Mouse (Mus musculus): ENCODE measurements around the gene 4430402I18Rik.
A peak's percentile ranks its signal among the peaks of the same experiment; 100 is the strongest.

Gene 4430402I18Rik

DNA sequence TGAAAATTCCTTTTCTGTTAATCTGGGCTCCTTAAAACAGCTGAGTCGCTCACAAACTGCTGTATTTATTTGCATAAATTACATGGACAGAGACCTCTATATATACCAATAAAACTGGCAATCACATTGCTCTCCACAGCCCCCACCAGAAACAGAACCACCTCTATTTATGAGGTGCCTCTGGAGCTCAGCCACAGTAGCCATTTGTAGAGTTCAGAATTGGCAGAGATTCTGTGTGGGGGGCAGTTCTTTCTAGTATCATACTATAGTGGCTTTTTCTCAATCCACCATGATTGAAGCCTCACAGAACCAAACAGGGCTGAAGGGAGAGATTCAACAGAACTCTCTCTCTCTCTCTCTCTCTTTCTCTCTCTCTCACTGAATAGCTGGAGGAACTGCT lies 71.0 kb downstream of the 4430402I18Rik start:
- no peak for DNase-seq

DNA sequence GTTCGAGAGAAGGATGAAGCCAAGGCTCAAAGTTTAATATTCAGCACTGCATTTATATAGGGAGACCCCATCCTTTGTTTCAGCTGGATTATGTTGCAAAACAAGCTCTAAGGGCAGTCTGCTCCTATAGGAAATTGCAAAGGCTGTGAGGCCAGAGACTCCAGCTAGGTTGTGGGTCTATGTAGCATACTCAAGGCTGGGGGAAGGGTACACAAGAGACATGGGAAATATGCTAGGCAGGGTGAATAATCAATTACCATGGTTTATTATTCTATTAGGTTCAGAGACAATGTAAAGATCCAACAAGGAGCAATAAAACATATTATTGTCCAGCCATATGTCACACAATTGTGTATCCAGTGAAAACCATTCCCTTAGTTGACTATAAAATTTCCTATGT lies 75.7 kb downstream of the 4430402I18Rik start:
- no peak for DNase-seq

DNA sequence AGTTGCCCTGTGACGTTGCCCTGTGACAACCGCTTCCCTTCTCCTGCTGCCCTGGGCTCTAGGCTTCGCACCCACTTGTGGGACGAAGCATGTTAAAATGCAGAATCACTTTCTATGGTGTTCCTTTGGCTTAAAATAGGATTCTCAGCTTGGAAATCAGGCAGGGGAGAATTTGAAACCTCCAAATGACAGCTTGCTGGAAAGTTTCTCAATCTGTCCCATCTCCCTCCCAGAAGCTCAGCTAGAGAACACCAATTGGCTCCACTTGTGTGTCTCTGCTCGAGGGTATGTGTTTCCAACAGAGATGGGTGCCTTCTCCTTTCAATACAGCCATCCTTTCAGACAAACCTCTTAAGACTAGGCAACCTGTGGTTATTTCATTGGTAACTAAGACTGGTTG lies 76.4 kb downstream of the 4430402I18Rik start:
- no peak for DNase-seq

DNA sequence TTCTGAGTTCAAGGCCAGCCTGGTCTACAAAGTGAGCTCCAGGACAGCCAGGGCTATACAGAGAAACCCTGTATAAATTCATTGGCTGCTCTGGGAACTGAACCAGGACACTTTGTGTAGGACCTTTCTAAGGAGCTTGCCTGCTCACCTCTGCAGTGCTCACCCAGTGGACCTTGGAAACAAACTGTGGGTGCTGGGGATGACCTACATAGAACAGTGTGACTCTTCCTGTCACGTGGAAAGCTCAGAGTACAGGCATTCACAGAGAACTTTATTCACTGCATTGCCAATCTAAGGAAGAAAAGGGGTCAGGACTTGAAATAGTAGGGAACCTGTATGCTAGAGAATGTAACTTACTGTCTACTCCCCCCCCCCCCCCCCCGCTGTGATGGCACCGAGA lies 78.3 kb downstream of the 4430402I18Rik start:
- DNase-seq: no peak

DNA sequence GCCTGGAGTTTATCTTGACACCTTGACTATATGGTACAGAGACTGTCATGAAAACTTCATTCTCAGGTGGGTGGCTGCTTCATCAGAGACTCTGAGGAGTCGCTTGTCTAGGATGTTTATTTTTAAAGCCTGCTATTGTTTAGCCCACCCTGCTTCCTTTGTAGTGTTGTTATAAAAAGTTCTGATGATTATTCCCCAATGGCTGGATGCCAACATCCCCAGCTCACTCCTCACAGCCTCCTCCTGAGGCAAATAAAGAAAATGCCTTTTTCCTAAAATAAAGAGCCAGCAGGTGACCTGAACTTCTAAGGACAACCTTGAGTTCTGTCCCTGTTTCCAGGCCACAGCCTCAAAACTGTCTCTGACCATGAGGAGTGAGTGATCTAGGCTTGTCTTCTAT lies 79.1 kb downstream of the 4430402I18Rik start:
- DNase-seq: no peak

DNA sequence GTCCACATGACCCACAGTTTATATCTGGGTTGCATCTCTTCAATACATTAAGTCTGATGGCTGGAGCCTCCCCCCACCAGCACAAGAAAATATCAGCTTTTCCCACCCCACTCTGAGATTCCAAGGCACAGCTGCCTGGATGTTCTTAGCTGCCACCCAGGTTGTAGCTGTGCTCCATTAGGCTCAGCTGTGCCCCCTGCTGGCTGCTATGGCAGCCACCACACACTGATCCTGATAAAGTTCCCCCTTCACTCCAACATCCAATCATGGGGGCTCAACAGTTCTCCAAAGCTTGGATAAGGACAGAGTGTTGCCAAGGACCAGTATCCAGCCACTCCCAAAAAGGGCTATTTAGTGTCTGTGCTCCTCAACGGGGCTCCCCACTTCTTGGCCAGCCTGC lies 84.5 kb downstream of the 4430402I18Rik start:
- peak; percentile 22 for DNase-seq

DNA sequence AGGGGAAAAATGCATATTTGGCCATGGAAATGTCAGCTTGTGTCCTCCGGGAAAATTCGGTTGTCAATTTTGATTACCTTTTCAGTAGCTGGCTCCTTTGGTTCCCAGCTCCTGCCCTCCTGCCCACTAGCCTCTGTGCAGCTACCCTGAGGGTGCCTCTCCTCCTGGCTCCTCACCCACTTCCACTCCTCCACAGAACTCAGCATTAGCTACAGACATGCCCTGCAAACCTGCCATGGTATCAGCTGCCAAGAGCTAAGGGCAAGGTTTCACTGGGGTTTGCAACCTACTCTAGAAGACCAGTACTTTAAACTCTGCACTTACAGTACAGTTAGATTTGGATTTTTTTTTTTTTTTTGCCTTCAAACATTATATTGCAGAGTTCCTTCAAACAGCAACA lies 88.1 kb downstream of the 4430402I18Rik start:
- no peak for DNase-seq

DNA sequence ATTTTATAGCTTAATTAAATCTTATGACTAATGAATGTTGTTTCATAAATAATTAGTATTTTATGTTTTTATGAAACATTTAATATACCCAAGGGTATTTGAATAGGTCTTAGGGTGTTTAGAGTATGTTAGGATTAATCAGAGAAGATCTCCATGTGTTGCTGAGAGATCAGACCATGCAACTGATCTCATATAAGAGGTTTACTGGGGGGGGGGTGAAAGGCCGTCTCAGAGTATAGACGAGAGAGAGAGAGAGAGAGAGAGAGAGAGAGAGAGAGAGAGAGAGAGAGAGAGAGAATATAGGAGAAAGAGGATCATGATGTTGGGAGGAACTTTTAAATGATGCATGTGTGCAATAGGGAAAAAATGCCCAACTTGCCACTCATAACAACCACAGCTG lies 97.2 kb downstream of the 4430402I18Rik start:
- no peak for DNase-seq

DNA sequence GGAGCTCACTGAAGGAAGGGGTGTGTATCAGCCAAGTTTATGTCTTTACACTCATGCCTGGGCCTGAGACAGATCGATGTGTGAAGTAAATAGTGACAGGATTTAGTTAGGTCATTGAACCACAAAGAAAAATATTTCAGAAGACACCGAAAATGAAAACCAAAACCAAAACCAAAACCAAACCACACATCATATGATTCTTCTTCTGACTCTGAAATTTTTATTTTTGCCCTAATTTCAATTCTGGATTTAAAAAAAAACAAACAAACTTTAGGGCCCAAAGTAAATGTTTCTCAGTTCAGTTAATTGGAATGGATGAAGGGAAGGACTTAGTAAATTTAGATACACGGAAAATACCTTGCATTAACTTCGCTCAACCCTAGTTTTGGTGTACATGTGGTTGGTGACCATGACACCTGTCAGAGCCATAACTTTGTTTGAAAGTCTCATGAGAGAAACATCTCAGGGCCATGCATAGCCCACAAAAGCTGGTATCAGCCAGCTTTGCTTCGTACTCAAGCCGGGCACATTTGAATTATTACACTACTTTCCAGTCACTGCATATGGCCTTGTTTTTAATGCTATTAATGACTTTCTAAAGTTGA lies 98.2 kb downstream of the 4430402I18Rik start:
- no peak for DNase-seq

DNA sequence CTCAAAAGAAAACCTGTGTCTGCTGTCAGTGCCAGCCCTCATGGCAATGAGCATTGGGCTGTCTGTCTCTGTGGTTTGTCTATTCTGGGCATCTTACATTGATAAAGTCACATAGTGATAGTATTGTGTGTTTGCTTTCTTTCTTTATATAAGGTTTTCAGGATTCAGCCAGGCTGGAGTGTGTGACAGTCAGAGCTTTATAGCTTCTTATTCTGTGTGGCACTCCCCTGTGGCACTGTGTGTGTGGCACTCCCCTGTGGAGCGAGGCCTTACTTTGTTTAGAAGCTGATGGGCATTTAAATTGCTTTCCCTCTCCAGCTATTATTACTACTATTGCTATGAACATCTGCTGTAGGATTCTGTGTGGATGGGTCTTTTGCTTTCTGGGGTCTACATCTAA lies 102.1 kb downstream of the 4430402I18Rik start:
- DNase-seq: no peak

DNA sequence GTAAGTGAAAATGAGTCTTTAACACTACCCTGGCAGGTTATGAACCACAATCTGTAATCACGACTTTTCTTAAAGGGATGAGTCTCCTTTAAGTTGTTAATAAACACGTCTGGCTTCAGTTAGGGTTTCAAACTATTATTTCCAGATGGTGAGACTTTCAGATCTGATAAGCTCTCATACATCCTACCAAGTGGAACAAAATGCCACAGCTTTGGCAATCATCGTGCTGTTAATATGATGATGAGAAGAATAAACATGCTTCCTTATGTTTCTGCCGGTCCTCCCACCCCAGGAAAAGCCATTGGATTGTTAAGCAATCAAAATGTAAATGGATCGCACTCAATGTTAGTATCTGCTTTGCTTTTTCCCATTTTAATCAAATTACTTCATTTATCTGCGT lies 102.6 kb downstream of the 4430402I18Rik start:
- no peak for DNase-seq

DNA sequence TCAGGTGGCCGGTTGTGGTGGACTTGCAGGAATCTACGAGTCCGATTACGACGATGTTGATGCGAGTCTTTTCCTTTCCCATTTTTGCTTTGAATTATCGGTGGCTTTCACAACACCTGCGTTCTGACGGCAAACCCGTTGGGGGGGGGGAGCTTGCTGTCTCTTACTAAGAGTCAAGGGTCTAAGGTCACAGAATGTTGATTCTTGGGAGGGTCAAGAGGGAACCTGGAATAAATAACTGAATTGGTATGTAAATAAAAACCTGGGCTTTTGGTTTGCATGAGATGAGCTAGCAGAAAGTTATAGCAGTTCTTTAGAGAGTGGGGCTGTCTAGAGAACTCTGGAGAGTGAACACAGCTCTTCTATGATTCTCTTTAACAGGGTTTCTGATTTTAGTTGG lies 104.0 kb downstream of the 4430402I18Rik start:
- DNase-seq: no peak

DNA sequence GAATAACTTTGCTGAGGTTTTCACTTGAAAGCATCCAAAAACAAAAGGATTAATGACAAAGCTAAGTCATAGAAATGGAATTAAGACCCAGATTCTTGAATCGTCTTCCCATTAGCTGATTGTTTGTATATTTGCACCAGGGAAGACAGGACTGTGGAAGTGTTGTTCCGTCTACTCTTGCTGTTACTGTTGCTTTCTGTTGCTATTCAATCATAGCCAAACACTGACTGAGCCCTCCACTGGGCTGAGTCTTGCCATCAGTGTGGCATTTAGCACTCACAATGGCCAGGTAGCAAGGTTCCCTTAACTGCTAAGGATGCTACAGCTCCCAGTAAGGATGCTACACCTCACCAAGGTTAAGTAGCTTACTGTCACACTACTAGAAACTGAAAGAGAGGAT lies 107.4 kb downstream of the 4430402I18Rik start:
- no peak for DNase-seq

DNA sequence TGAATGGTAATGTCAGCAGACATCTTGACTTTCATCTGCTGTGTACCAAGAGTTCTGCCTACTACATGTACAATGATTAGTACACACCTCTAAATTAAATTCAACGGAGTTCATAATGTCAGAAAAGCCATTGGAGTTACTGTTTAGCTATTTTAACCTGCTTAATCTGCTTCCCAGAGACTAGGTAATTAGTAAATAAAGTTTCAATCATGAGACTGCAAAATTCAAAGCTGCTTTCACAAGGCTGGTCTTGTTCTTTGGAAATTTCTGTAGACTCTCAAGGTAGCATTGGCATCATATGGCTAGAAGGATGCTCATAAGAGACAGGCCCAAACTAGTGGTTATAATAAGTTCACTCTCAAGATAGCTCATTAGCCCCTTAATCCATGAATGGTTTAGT lies 112.8 kb downstream of the 4430402I18Rik start:
- no peak for DNase-seq

DNA sequence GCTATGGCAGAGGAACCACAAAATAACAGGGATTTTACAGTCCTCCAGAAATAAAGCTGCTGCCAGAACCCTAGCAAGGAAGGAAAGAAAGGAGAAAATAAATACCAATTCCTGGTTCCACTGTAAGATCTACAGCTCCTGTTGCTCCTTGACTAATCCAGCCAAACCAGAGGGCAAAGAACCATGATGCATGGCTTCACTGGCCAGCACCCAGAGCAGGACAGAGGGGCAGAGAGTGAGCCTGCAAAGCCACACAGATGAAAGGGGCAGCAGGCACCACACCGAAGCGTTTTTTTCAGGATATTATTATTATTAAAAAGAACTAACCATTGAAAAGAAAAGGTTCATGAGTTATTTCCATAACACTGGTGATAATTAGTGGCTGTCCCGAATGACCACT lies 115.6 kb downstream of the 4430402I18Rik start:
- DNase-seq: no peak

DNA sequence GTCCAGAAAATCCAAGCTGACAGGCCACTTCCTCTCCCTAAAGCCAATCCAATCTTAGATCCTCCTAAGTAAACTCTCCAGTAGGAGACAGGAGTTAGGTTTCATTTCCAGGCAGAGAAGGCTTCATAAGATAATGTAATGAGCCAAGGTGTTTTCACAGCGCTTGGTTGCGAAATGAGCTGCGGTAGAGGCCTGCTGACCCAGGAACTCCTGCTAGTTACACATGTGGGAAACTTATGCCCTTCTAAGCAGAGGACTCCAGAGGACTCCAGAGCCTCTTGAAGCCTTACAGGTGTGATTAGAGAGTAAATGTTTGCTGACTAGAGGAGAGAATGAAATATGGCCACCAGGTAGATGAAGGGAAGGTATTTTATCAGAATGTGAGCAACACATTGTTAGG lies 117.1 kb downstream of the 4430402I18Rik start:
- DNase-seq: no peak

DNA sequence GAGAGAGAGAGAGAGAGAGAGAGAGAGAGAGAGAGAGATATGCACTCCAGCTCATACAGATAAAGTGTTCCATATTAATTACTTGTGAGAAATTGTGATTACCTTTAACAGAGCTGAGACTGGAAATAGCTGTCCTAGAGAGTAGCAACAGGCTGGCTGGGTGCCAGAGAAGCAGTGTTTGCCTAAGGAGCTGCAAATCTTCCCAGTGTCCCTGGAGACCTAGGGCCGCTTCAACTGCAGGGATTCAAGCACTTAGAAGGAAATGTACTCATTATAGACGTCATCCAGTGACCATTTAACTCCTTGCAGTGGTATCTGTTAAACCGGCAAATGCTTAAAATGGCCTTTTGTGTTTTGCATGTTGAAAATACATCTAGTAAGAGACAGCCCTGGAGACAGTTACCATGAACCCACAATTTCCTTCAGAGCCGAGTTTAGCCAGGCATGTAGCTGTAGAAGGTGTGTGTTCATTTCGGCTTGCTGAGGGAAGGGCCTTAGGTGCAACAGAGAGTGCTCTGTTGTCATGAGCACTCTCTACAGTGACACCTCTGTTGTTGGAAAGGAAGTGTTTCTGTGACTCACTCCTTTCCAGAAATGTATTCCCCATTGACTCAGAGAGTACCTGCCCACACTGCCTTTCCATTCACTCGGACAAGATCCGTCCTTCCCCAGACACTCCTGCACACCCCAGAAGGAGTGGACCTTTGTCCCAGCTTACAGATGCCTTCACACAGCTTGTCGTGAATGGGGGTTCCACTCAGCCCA lies 122.5 kb downstream of the 4430402I18Rik start:
- DNase-seq: no peak

Data from cerebellum, adult 11 months (tissue).